Mouse (Mus musculus) lung, embryonic 14.5 days (tissue): ENCODE results near the gene Atg2a. TPM values are rescaled to one million over a fixed set of nuclear protein-coding genes. Genes with fewer than 3 reads are reported as not detected.

ENCODE experiments used
- ATAC-seq: fragments of 200-750 bp; cut with Nextera tagmentation; 2 replicates; pipeline ENCODE4 v1.8.0; 2017; ENCODE audit warnings: mild to moderate bottlenecking, moderate TSS enrichment, moderate library complexity; ENCODE audit not compliant: insufficient read depth
- DNase-seq: peaks from one replicate; pipeline ENCODE4 v3.0.0-alpha.2; 2015
- H3K27ac ChIP-seq: fragments of 300-500 bp; sonication (generic); 2 replicates; pipeline ENCODE4 v1.5.1; 2014; ENCODE audit warnings: low read depth, mild to moderate bottlenecking, moderate library complexity
- H3K27me3 ChIP-seq: fragments of 300-500 bp; sonication (generic); 2 replicates; pipeline ENCODE4 v1.6.1; 2014; ENCODE audit warnings: low read length, control low read depth; ENCODE audit not compliant: insufficient read depth
- H3K36me3 ChIP-seq: fragments of 300-500 bp; sonication (generic); 2 replicates; pipeline ENCODE4 v1.6.1; 2014; ENCODE audit warnings: control low read depth; ENCODE audit not compliant: insufficient read depth
- H3K4me1 ChIP-seq: fragments of 300-500 bp; sonication (generic); 2 replicates; pipeline ENCODE4 v1.6.1; 2014; ENCODE audit warnings: antibody characterized with exemption, control low read depth; ENCODE audit not compliant: insufficient read depth
- H3K4me2 ChIP-seq: fragments of 300-500 bp; sonication (generic); 2 replicates; pipeline ENCODE4 v1.6.1; 2014; ENCODE audit warnings: mild to moderate bottlenecking
- H3K4me3 ChIP-seq: fragments of 300-500 bp; sonication (generic); 2 replicates; pipeline ENCODE4 v1.5.1; 2014; ENCODE audit warnings: low read depth, low read length
- H3K9ac ChIP-seq: fragments of 300-500 bp; sonication (generic); 2 replicates; pipeline ENCODE4 v1.6.1; 2014
- H3K9me3 ChIP-seq: fragments of 300-500 bp; sonication (generic); 2 replicates; pipeline ENCODE4 v1.6.1; 2016; ENCODE audit warnings: low read depth, low read length, control low read depth
- CTCF ChIP-seq: IDR thresholded peaks from 2 replicates; pipeline ENCODE4 v1.5.1; 2016; ENCODE audit warnings: antibody characterized with exemption, low read depth
- WGBS: fragments of 180-500 bp; shearing (Covaris S2); extraction: QIAGEN DNeasy Blood & Tissue Kit; methylation state at CpG from one replicate; pipeline ENCODE4 v1.1.7; 2014; 5-methylcytosine and 5-hydroxymethylcytosine counted together
- polyA plus RNA-seq: library from polyadenylated mRNA; unstranded; fragments of >200 nt; fragmentation: Nextera tagmentation; extraction: Ambion mirVana; gene quantifications from 2 replicates; pipeline ENCODE4 v1.2.1, GENCODE M21; 2014

Atg2a gene
- polyA plus RNA-seq, 1 experiment from 2014 or later: 13.0 TPM

DNA sequence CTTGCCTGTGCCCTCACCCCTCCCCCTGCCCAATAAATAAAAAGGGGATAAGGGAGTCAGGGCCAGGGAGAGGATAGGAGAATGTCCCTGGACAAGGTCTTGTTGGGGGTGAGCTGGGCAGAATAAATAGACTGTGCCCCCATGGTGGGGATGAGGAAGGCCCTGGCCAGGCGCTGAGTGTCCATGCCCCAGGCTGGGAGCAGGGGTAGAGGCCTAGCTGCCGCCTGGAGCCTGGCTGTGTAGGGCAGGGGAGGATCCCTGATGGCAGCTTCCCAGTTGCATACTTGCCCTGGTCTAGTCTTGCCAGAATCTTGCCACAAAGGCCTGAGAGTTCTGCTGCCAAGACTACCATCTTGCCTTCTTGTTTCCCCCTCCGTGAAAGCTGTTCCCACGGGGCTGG, 13.6 kb upstream of the Atg2a start:
- WGBS: 84% methylated on average over 4 of the region's 4 CpGs
- TF ChIP-seq CTCF: no peak

DNA sequence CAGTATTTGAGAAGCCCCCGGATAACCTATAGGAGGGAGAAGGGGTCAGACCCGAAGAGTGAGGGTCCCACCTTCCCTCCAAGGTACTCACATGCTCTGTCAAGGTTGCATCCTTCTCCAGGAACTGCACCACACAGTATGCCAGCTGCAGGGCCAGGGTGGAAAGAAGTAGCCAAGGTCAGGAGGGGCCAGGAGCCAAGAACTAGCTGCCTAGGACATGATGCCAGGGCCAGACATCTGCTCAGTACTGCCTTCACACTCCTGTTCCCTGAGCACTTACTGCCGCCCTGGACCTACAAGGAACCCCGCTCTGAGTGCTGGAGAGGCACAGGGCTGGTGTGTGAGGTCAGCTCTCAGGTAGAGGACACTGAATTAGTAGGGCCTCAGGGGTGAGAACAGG, 11.1 kb upstream of the Atg2a start:
- no peak for ATAC-seq

More for the DNA sequence above, 13.6 kb upstream of the Atg2a start:
- H3K27me3 ChIP-seq: no peaks in the 10 kb centered on the region
- ATAC-seq (no peak), DNase-seq (no peak)
- H3K4me1 ChIP-seq: no peaks in the 10 kb centered on the region
- H3K4me3 ChIP-seq: no peak overlapping the region
- H3K36me3 ChIP-seq: peaks cover 44% of the 10 kb centered on the region
- no peak overlapping the region for H3K27ac ChIP-seq
- no peak overlapping the region for H3K9ac ChIP-seq
- no peak overlapping the region for H3K4me2 ChIP-seq
- no peaks in the 10 kb centered on the region for H3K9me3 ChIP-seq

DNA sequence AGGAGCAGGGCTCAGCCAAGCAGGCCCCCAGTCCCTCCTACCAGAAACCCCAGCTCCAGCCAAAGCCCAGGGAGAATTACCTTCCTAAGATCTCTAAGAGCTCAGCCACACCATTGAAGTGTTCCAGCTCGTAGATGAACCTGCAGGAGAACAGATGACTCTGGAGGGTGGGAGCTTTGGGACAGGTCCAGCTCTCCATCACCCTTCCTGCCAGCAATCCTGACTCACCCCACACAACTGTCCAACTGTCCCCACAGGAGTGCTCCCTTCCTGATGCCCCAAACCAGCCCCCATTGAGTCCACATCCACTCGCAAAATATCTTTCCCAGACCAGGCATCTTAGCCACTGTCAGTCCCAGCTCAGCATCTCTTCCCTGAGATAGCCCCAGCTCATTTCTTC, 10.4 kb upstream of the Atg2a start:
- Histone ChIP-seq H3K4me3 (no peak overlapping the region), H3K9me3 (no peaks in the 10 kb centered on the region), H3K9ac (no peak overlapping the region), H3K27ac (no peak overlapping the region), H3K4me2 (no peak overlapping the region), H3K36me3 (peaks cover 44% of the 10 kb centered on the region), H3K27me3 (no peaks in the 10 kb centered on the region), H3K4me1 (peaks cover 3% of the 10 kb centered on the region; the same call in 1 of the 2 replicates)
- 76% methylated on average over 2 of the region's 2 CpGs for WGBS
- TF ChIP-seq CTCF: no peak
- no peak for ATAC-seq
- no peak for DNase-seq

More for the DNA sequence above, 11.1 kb upstream of the Atg2a start:
- no peaks in the 10 kb centered on the region for H3K27me3 ChIP-seq
- H3K36me3 ChIP-seq: peaks cover 44% of the 10 kb centered on the region
- no peaks in the 10 kb centered on the region for H3K9me3 ChIP-seq
- no peak overlapping the region for H3K9ac ChIP-seq
- no peak overlapping the region for H3K4me2 ChIP-seq
- 74% methylated on average over 4 of the region's 4 CpGs for WGBS
- no peak overlapping the region for H3K4me3 ChIP-seq
- H3K4me1 ChIP-seq: peaks cover 3% of the 10 kb centered on the region; the same call in 1 of the 2 replicates
- TF ChIP-seq CTCF: no peak
- no peak for DNase-seq
- no peak overlapping the region for H3K27ac ChIP-seq

GRCm38 (mm10) chr19:6233647-6234046, 7.8 kb upstream of the Atg2a start:
- H3K27ac ChIP-seq: no peak overlapping the region
- H3K9ac ChIP-seq: no peak overlapping the region
- 82% methylated on average over 16 of the region's 16 CpGs for WGBS
- H3K4me1 ChIP-seq: peaks cover 8% of the 10 kb centered on the region; the same call in 1 of the 2 replicates
- ATAC-seq (no peak), DNase-seq (no peak)
- H3K4me3 ChIP-seq: no peak overlapping the region
- H3K36me3 ChIP-seq: peaks cover 34% of the 10 kb centered on the region
- no peak for TF ChIP-seq CTCF
- no peaks in the 10 kb centered on the region for H3K9me3 ChIP-seq
- no peaks in the 10 kb centered on the region for H3K27me3 ChIP-seq
- no peak overlapping the region for H3K4me2 ChIP-seq

- Histone ChIP-seq H3K27ac (no peak overlapping the region), H3K4me3 (peak overlapping the region; percentile 66), H3K9ac (peak overlapping the region; percentile 60), H3K4me1 (peaks cover 8% of the 10 kb centered on the region; the same call in 1 of the 2 replicates), H3K36me3 (peaks cover 25% of the 10 kb centered on the region; the same call in 1 of the 2 replicates), H3K27me3 (no peaks in the 10 kb centered on the region), H3K9me3 (no peaks in the 10 kb centered on the region), H3K4me2 (peak overlapping the region; percentile 67)
- WGBS: 61% methylated on average over 11 of the region's 11 CpGs
- no peak for TF ChIP-seq CTCF
- ATAC-seq (no peak), DNase-seq (no peak)
Measured at GRCm38 (mm10) chr19:6234337-6235083, 7.0 kb upstream of the Atg2a start.

DNA sequence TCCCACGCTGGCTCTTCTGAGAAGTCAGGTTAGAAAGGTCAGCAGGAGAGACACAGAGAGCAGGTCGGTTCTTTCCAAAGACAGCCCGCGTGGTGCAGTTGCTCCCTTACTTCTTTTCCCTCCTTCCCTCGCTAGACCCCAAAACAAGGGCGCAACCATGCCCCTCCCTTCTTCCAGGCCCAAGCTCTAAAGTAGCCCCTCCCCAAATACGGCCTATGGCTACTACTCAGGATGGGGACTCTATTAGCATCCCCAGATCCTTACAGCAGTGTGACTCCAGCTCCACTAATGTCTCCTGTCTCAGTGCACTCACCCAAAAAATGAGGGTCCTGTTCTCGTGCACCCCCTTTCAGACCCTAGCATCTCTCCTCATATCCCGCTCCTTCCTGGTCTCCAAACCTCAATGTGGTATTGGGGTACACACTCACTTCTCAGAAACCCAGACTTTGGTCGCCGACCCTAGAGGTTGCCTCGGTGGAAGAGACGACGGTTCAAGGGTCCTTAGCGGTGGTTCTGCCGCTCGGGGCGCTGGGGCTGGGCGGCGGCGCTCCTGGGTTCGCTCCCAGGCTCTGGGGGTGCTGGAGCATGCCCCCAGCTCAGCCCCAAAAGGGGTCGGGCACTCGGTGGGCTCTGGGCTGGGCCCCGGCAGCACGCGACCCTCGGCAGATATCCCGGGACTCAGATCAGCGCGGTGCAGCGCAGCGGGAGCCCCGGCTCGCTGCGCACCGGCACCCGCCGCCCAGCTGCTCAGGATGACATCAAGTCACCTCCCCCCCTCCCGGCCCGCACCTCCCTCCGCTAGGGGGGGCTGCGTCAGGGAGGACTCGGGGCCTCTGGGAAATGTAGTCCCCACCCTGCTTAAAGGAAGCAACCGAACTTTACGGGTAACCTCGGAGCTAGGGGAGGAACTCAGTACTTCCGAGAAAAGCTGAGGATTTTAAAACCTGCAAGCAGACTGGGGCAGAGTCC, 6.1 kb upstream of the Atg2a start, which contains the start of gene Ppp2r5b:
Gene Ppp2r5b, minus strand, starts transcription at position 789 of the 969 bp plus-strand sequence.
- Histone ChIP-seq H3K27ac (peak within 1 kb of the TSS; percentile 90), H3K4me2 (peak within 1 kb of the TSS; percentile 67), H3K36me3 (peaks cover 17% of the 10 kb centered on the region; the same call in 1 of the 2 replicates), H3K9me3 (no peaks in the 10 kb centered on the region), H3K4me1 (peaks cover 8% of the 10 kb centered on the region; the same call in 1 of the 2 replicates), H3K27me3 (no peaks in the 10 kb centered on the region), H3K4me3 (peak within 1 kb of the TSS; percentile 66), H3K9ac (peak within 1 kb of the TSS; percentile 60)
- 3% methylated on average over 48 of the region's 48 CpGs for WGBS
- TF ChIP-seq CTCF: peak; percentile 59
- DNase-seq: peak; percentile 96
- ATAC-seq: peak; percentile 94
